Mouse (Mus musculus) heart, adult 8-10 months (tissue): ENCODE measurements around the gene Pogz. TPM values are rescaled to one million over a fixed set of nuclear protein-coding genes. Genes with fewer than 3 reads are reported as not detected.
"Not testable (repeated sequence)": the region's sequence is repeated elsewhere in the genome, so short reads cannot be mapped to it uniquely, and the experiment has no call there.

Experiments
- DNase-seq: peaks from one replicate; pipeline ENCODE4 v3.0.0; 2022; ENCODE audit warnings: low spot score
- total RNA-seq, 4 experiments: library from RNA; stranded (reverse); gene quantifications; 2 replicates each; pipeline ENCODE4 v1.2.4; 2022

The Pogz gene
- total RNA-seq, 4 experiments from 2014 or later, result 15.4 to 21.3 (median 18.7) TPM

DNA sequence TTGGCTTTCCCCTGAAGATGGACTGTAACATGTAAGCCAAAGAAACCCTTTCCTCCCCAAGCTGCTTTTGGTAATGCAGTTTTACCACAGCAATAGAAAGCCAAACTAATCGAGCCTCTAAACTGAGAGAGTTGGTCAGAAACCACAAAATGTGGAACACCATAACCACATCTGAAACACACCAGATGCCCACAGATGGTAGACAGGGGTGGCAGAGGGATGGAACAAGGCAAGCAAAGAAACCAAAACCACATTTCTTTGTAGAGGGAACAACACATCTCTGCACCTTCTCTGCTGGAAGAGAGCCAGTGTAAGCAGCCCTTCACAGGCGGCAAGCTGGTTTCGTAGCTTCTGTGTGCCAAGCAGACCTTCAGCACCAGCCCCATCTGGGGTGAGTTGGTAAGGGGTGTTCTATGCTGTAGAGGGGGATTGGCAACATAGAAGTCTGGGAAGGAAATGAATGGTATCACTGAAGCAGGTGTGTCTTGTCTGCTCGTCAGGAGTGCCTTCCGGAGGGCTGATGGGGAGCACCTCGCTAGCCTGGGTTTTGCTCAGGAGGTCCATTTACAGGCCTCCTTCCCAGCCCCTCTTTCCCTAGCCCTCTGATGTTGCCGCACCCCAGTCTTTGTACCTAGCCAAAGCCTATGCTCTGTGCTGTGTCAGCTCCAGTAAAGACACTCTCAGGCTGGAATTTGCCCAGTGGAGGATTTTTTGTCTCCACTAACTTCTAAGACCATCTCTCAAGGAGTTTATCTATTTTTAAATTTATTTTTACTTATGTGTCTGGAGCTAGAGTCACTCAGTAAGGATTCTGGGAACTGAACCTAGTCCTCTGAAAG, 78.8 kb downstream of the Pogz start:
- DNase-seq, result no peak

DNA sequence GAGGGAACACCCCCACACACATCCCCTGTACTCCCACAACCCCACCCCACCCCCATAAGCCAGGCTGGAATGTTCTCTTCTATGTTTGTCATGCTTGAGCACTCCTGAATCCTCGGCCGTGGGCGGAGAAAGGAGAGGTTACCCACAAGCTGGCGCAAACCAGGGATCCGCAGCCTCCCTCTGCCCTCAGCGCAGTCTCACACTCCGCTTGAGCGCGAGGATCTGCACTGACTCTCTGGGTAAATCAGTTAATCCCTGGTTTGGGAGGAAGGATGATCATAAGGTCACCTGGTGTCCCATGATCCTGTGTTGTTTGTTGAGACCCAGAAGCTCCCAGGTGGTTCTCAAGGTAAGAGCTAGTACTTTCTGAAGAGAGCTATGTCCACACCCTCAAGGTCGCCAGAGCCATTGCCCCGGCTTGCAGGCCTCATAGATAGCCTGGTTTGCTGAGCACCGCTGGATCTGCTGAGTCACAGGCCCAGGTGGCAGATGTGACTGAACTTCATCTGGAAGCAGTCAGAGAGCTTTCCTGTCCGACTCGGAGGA, 80.5 kb downstream of the Pogz start:
- no peak for DNase-seq

DNA sequence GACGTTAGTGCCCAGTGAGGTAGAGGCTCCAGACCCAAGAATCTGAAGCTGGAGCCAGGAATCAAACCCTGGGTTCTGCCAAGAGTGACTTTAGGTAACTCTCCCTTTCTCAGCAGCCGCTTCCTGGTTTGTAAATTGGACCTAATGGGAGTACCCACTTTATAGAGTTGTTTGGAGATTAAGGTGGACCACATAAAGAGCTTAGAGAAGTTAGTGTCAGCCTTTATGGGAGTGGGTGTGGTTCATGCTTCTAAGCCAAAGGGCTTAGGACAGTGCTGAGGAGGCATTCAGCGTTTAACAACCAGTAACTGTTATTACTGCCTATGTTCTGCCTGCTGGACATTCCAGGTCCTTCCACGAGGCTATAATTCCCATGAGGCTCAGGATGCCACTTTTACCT, 81.5 kb downstream of the Pogz start:
- DNase-seq, result no peak

DNA sequence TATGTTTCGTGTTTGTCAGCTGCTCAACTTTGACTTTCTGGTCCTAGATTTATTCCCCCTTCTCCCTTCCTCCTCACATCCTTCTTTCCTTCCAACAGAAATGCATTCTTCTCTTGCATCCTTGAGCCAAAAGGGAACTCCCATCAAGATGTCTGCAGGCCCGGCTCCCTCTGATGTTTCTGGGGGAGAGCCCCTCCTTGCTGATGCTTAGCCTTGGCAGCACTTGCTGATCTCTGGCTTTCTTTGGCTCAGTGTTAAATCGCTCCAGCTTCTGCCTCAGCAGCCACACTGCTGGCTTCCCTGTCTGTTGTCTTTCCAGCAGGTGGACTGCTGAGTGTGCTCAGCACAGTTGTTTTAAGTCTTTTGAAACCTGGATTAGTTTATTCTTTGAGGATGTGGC, 83.7 kb downstream of the Pogz start:
- no peak for DNase-seq

DNA sequence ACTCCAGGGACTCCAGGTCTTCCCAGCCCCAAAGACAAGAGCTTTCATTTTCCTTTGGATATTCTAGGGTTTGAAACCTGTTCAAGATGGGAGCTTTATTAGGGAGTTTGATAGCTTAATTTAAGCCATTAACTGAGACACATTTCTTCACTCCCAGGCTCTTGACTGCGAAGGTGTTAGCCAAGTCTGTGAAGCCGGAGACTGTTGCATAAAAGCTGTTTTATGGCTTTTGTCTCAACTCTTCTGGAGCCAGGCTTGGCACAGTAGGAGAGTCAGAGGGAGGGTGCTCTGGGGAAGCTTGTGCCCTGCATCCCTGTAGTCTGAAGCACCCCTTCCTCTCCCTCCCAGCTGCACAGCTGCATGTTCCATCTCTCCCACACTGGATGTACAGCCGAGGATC, 85.0 kb downstream of the Pogz start:
- DNase-seq, result no peak

DNA sequence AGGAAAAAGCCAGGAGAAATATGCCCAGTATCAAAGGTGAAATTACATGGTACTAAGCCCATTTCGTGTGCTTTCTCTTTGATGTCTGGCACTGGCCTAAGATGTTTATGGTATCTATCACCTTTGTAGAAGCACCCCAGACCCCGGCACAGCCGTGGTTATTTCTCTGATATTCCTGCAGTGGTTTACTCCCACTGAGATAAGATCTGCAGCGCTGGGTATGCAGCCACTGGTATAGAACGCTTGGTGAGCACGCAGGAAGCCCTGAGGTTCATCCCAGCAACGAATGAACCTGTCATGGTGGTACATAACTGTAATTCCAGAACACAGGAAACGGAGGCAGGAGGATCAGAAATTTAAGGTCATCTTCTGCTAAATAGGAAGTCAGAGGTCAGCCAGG, 87.3 kb downstream of the Pogz start:
- no peak for DNase-seq

DNA sequence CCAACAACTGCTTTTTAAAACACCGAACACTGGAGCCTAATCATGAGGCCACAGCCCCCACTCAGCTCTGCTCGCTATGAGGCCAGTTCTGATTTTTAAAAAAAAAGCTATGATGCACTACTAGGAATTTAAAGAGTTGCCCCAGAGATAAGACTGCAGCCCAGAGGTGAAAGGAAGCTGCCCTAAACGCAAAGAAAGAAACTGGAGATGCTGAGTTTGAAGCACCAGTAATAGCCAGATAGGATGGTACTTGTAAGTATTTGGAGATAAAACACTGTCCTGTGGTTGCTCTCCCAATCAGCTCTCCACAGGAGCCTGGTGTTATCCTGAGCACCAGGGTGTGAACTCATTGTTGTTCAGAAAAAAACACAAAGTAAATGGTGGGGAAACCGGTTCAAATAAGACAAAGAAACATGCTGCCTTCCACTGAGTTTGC, 89.0 kb downstream of the Pogz start:
- not testable (repeated sequence) for DNase-seq

DNA sequence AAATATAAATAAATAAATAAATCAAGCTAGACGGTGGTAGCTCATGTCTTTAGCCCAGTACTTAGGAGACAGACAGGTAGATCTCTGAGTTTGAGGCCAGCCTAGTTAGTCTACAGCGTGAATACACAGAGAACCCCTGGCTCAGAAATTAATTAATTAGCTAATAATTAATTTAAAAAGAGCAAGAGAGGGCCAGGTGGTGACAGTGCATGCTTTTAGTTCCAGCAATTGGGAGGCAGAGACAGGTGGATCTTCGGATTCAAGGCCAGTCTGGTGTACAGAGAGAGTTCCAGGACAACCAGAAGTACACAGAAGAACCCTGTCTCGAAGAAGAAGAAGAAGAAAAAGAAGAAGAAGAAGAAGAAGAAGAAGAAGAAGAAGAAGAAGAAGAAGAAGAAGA, 91.6 kb downstream of the Pogz start:
- not testable (repeated sequence) for DNase-seq

DNA sequence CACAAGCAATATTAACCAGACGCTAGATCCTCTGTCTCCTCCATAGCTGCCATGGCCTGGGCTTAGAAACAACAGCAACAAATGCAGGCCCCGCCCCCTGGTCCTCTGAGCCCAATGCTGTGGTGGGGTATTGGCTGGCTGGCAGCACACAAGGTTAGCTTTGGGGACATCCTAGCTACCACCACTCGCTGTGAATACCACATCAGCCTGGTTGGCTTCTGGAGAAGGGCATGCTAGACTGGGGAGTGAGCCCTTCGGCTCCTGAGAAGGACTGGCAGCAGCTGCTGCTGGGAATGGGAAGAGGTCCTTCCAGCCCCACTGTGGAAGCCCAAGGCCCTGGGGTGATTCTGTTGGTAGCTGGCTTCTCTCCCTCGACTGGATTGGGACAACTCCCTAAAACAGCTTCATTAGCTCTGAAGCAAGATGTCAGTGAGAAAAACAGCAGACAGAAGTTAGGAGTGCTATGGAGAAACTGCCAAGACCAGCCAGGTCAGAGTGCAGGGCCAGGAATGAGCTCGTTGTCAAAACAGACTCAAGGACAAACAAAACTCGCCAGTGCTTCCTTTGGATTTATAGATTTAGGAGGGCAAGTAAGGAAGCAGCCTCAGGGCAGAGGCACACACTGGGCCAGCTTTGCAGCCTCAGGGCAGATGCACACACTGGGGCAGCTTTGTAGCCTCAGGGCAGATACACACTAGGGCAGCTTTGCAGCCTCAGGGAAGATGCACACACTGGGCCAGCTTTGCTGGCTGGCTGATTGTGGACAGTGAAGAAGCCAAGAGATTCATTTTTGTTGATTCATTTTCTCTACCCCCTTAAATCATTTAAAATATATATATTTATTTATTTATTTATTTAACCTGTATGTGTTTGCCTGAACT, 93.3 kb downstream of the Pogz start:
- DNase-seq, result not testable (repeated sequence)

DNA sequence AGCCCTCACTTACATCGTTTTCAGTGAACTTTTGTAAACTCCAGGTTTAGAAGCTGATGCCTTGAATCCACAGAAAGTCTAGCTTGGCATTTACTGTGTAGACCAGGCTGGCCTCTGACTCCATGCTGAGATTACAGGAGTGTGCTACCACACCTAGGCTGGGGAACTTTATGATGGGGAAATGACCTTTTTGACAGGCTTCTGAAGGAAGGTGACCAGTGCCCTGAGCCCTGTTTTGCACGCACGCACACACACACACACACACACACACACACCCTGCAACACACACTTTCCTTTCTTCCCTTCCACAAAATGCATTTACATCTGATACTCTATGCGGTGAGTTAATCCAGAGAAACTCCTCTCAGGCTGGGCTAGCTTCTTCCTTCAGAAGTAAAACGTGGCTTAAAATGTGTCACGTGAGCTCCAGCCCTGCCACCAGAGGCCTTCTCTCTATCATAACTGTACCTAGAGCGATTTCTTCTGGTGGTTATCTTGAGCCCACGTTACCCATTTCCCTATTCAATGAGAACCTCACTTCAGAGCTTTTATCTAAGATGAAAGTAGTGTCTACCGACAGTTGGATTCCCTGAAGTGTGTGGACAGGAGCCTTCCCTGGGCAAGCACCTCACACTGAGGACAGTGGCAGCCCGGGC, 94.2 kb downstream of the Pogz start:
- DNase-seq, result not testable (repeated sequence)

Other genes with a start within 250 kb of the Pogz start
- not detected for gene Gm10972, start 194.5 kb upstream of the Pogz start, total RNA-seq
- gene Tuft1, start 178.7 kb upstream of the Pogz start, total RNA-seq, result 1 to 10 TPM; 2.1 to 3.5 (median 2.4) TPM
- 10 to 100 TPM; 14.7 to 17.5 (median 15.4) TPM for gene Selenbp2, start 144.0 kb upstream of the Pogz start, total RNA-seq
- gene Cgn, start 51.1 kb upstream of the Pogz start, total RNA-seq, result under 1 TPM; 0.37 to 0.85 (median 0.54) TPM
- gene Psmb4, start 49.4 kb downstream of the Pogz start, total RNA-seq, result 100 to 1,000 TPM; 186 to 247 (median 204) TPM
- 100 to 1,000 TPM; 118 to 153 (median 121) TPM for gene Selenbp1, start 95.5 kb downstream of the Pogz start, total RNA-seq
- gene Rfx5, start 116.5 kb downstream of the Pogz start, total RNA-seq, result 10 to 100 TPM in 2 of 4 experiments, 1 to 10 TPM in 2; 5.8 to 14.5 (median 8.7) TPM
- 10 to 100 TPM; 26.4 to 29.4 (median 28.3) TPM for gene Pi4kb, start 137.2 kb downstream of the Pogz start, total RNA-seq
- 10 to 100 TPM in 3 of 4 experiments, 1 to 10 TPM in 1; 10.0 to 16.2 (median 12.6) TPM for gene Zfp687, start 177.9 kb downstream of the Pogz start, total RNA-seq
- 100 to 1,000 TPM; 124 to 149 (median 127) TPM for gene Psmd4, start 205.0 kb downstream of the Pogz start, total RNA-seq